Mouse (Mus musculus) ES-CJ7 (cell line): ENCODE results near the gene Hspb8.

ENCODE experiments used
- DNase-seq: peaks from one replicate; pipeline ENCODE4 v3.0.0; 2011; ENCODE audit warnings: low read depth, low spot score

The Hspb8 gene

DNA sequence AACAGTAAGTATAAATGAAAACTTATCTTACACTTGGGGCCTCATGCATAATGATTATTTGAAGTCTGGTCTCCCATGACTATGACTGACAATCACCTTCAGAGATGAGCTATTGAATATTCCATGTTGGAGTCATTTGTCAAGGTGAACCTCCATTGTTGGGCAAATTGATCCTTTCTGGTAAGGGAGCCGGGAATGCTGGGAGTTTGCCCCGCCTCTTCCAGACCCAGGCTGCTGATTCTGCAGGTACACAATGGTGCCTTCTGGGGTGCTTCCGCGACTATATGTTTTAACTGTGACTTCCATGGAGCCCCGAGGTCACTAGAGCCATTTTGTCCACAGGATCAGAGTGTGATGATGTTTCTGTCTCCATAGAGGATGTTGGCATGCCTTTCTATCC is 26.6 kb downstream of the Hspb8 start:
- DNase-seq, result peak; percentile 42

DNA sequence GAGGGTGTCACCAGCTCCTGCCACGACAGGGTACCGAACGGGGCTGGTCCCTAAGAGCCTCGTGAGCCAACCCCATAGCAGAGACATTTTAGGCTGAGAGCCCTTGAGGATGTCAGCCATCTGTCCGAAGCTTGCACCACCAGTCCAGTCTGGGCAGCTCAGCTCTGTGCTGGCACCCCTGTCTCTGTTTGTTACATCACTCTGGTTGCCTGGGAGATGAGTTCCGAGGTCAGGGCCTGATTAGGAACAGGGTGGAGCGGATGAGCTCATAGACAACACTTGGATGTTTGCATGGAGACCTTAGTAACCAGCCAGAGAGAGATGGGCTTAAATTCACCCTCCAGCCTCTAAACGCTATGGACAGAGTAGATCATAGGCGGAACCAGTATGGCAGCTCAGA is 30.1 kb downstream of the Hspb8 start:
- no peak for DNase-seq

DNA sequence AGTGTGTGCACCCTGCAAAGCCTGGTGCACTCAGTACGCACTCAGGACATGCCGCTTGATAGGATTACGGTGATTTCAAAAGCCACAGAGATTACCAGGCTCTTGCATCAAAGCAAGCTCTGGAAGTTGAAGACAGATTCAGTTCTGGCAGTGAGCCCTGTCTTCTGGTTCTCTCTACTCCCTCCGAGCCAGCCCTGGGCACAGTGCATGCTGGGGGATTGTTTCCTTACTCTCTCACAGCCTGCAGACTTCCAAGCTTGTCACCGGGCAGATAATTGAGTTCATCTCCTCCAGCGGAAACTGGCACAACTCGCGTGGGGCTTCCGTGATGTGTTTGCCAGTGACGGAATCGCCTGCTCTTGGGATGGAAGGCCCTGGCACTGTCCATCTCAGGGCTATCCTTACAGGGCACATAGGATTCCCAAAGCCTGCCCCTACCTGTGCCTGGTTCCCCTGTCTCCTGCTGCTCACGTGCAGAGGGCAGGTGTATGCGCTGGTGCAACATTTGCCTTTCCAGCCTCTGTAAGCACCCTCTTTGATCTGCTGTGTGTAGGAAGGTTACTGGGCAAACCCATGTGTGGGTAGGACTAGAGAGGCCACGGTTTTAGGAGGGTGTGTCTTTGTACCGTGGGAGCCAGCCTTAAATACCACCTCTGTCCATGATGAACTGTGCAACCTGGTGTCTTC is 32.7 kb downstream of the Hspb8 start:
- no peak for DNase-seq

DNA sequence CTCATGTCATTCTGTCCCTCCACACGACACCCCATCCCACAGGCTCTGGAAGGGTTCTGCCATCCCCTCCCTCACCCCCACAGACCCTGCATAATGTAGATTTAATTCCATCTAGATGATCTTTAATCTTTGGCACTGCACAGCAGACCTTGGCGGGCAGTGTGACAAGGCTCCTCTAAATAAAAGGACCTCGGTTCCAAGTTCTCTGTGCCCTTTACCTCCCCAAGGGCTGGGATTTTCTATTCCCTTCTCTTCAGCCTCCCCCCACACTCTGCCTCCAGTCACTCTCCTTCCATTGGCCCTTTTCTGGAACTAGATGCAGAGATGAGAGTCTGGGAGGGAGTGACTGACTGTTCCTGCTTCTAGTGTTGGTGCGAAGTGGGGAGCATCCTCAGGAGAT is 33.3 kb downstream of the Hspb8 start:
- no peak for DNase-seq

DNA sequence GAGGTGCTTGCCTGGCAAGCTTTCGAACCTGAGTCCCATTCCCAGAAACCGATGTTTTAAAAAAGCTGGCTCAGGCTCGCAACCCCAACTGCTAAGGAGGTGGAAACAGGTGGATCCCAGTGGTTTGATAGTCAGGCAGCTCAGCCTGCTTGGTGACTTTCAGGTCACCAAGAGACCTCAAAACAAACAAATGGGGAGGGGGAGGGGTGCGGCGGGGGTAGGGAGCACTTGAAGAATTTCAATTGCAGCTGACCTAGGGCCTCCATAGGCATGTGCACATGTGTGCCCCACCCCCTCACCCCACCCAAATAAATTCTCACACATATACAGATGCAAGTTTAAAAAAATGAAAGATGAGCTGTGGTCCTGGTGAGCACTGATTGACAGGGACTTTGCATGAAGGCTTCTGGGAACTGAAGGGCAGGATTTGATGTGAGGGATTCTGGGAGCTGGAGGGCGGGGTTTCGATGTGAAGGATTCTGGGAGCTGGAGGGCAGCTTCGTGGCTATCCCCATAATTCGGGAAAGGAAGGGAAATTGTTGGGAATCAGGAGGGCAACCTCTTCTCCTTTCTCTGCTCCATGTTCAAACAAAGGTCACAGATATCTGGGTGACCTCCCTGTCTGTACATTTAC is 35.2 kb downstream of the Hspb8 start:
- DNase-seq, result peak; percentile 68

DNA sequence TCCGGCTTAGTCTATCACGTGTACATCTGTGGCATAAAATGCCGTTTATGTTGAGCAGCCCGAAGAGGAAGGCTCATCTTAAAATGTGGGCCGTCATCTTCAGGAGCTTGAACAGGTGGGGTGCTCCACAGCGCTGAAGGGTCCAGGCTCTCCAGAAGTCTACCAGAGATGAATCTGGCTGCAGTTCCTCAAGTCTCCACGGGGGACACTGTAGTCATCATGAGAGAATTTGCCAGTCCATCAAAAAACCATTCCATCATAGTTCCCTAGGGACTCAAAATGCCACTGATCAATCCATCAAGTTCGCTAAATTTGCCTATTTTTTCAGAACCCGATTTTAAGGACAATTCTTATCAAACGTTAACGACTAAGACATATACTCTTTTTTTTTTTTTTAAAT is 36.6 kb downstream of the Hspb8 start:
- DNase-seq, result peak; percentile 84

DNA sequence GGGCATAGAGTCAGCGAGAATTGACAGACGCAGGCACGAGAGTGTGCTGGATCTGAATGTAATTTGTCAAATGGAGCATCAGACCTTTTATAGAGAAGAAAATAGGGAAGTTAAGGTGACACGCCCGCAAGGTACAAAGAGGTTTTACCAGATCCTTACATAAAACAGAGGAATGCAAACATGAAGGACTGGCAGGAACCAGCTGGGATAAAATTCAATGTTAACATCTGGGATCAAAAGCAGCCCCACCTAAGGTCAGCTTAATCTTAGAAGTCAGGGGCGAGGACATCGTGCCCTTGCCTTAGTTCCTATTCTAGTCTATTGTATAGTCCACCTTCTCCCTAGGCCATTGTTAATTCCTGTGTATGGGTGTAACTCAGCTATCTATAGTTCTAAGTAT is 40.0 kb downstream of the Hspb8 start:
- DNase-seq, result peak; percentile 75

DNA sequence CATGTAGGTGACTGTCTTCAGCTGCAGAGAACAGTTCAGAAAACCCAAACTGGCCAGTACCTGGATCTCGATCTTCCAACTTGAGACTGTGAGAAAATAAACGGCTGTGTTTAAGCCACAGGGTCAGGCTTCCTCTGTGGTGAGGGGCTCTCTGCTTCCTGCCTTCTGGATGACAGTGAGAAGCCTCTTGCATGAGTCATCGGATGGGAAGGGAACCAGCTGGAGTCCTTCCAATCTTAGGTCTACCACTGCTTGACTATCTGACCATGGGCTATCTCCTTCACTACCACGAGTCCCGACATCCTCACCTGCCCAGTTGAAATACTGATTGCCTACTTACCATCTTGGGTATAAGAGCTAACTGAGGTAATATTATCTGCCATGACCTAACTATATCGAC is 40.9 kb downstream of the Hspb8 start:
- DNase-seq, result no peak

DNA sequence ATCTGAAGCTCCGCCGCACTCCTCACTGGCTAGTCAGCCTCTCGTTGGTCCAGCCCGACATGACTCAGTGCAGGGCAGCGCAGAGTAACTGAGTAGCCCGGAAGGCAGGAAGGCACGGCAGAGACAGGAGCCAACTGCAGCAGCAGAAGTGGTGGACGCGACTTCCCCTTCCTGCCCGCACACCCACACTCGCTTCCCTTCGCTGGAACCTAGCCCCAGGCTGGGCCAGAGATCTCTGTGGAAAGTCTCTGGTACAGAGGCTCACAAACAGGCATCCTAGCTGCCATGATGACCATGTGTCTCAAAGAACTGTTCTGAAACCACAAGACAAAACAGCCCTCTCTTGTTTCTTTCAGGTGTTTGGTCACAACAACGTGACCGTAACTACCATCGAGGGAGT is 41.4 kb downstream of the Hspb8 start:
- no peak for DNase-seq

DNA sequence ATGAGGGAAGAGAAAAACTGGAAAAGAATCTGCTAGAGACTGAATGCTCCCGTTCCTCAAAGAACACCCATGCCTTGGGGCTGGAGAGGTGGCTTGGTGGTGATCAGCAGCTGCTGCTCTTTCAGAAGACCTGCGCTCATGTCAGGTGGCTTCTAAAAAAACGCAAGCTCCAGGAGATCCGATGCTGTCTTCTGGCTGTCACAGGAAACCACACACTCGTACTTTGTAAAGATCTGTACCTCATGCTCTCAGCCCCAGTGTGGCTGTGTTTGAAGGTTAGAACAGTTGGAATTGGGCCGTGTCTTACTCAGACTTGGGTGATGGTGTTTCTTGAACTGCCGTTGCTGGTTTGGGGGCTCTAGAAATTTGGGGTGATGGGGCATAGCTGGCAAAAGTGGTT is 42.3 kb downstream of the Hspb8 start:
- no peak for DNase-seq

DNA sequence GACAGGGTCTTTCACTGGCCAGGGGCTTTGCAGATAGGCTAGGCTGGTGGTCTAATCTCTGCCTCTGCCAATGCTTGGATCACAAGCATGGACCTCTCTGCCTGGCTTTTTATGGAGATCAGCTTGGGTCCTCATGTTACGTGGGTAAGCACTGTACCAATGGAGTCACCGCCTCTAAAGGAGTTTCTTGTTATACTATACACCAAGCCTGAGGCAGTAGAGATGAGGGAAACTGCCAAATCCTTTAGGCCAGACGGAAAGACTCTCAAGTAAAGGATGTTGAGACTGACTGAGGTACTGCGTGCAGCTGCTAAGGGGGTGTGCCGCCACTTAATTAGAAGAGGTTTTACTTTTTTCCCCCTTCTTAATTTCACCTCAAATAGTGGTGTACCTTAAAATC is 43.8 kb downstream of the Hspb8 start:
- DNase-seq, result no peak

DNA sequence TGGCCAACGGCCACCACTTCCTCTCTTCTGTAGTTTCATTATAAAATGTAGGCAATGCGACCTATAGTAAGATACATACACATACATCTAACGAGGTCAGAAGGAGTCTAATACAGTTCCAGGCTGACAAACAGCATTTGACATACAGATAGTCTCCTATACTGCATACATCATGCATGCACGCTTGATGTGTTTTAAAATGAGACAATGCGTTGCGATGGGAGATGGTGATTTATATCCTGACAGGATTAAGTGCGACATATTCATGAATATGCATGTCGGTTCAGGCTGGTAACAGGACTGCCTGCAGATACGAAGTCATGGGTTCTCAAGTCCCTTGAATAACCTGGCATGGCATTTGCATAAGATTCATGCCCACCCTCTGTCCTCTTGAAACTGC is 54.7 kb downstream of the Hspb8 start:
- DNase-seq, result no peak

DNA sequence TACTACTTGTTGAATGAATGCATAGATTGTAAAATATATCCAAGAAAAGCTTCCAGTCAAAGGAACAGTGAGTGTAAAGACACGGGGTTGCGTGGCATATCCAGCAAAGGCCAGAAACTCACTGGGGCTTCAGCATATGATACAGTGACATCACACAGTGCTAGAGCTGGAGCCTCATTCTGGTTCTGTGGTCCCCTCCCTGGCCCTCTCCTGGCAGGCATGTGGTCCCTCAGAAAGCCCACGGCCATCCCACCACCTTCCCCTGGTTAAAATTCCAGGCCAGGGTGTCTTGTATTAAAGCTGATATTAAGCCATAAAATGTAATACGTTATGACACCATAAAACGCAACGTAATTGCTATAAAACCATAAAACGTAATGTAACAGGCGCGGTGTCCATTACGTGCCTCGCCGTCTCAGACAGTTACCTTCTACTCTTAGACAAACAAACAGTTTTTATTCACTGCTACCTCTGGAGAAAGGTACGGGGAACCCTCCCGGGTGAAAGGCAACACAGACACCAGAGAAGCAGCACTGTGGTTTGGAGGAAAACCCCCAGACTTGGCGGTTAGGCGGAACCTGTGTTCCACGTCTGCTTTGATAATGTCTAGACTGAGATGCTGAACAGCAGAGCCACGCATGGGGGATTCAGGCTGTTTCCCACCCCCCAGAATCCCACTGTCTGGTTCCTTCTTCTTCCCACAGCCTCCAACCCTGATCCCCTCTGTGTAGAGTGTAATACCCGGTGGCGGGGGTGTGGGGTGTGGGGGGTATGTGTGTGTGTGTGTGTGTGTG is 55.6 kb downstream of the Hspb8 start:
- no peak for DNase-seq

DNA sequence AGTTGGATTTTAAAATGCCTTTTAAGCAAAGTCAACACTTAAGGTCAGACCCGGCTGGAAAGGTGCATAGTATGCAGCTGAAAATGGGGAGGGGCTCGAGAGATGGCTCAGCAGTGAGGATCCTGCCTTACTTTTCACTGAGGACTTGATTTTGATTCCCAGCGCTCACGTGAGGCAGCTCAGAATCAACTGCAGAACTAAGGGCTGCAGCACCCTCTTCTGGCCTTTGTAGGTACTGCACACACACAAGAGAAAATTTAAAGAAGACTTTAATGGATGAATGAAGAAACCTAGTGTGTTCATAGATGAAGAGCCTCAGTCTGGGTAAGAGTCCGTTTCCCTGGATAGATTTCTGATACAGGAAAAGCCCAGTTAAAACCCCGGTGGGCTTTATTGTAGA is 61.3 kb downstream of the Hspb8 start:
- DNase-seq, result peak; percentile 76

DNA sequence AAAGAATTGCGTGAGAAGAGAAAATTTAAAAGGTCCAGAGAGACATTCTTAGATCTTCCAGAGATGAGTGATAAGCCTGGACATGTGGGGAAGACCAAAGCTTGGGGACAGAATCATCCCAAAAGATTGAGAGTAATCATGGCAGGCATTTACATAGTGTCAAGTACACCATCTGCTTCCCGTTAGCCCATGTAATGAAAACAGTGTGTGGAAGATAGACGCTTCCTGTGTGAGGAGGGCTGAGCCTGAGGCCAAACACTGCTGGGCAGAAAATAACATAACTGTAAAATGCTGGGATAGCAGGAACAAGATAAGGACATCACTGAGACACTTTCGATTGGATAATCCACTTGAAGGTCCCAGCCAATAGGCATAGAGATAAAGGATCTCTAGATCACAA is 61.9 kb downstream of the Hspb8 start:
- DNase-seq, result no peak
